ENCODE assay signal across 8 mouse cellular contexts in the genomic region with DNA sequence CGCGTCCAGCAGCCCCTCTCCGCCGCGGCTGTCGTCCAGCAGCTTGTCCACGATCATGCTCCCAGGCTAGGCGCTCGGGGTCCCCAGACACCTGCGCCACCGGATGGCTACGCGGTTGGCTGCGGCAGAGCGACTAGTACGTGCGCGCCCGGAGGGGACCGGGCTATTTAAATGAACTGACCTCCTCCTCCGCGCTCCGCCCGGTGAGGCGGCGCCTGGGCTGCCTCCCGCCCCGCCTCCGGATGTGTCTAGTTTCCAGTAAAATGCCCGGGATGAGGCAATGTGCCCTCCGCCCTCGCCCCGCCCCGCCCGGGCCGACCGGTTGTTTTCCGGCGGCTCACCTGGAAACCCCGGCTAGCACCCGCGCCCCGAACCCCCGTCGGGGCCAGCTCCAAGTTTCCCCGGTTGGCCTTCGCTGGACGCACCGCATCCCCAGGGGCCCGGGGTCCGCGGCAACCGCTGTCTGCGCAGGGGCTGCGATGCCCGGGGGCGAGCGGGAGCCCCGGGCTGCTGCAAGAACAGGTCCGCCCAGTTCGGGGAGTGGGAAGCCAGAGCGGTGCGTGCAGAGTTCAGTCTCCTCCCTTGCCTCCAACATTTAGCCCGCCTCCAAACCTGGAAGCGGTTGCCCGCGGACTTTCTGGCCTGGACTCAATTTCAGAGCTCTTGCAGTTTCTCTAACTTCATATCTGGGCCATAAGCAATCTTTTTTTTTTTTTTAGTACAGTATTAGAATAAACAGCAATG. TPM values are rescaled to one million over a fixed set of nuclear protein-coding genes. Genes with fewer than 3 reads are reported as not detected.
DNase-seq lines count a peak whose midpoint lies in the region; ATAC-seq and TF ChIP-seq lines count a peak whose summit lies in the region.

No protein-coding gene starts in this region.

- ATAC-seq in forebrain, postnatal 0 days, result peak; percentile 93
- ATAC-seq in lung, embryonic 16.5 days (ENCODE audit: low read depth), result peak; percentile 95

- under 1% methylated on average over 67 of the region's 67 CpGs for WGBS in cerebellum, adult 2 months
- 2% methylated on average over 67 of the region's 67 CpGs for WGBS in forebrain, postnatal 0 days
- 0% methylated on average over 52 of the region's 67 CpGs for WGBS in lung, embryonic 16.5 days

- H3K4me2 ChIP-seq in forebrain, postnatal 0 days (ENCODE audit: low read depth), result peak overlapping the region; percentile 98
- peak overlapping the region; percentile 67 for H3K4me2 ChIP-seq in lung, embryonic 16.5 days (ENCODE audit: low read depth, low read length)

- H3K27me3 ChIP-seq in cerebellum, adult 2 months (ENCODE audit: control insufficient read depth, insufficient read depth, low read length), result no peaks in the 10 kb centered on the region
- no peaks in the 10 kb centered on the region for H3K27me3 ChIP-seq in forebrain, postnatal 0 days (ENCODE audit: insufficient read depth, low read length)
- no peaks in the 10 kb centered on the region for H3K27me3 ChIP-seq in lung, embryonic 16.5 days (ENCODE audit: control insufficient read depth, insufficient read depth, low read depth, low read length)

- peak; percentile 85 for TF ChIP-seq POLR2A in cerebellum, adult 2 months (IDR thresholded peaks at IDR 0.05; ENCODE audit: borderline replicate concordance, insufficient read depth, low read length)

- peaks cover 3% of the 10 kb centered on the region; the same call in 1 of the 2 replicates for H3K4me1 ChIP-seq in cerebellum, adult 2 months (ENCODE audit: control insufficient read depth, insufficient read depth, low read length)
- H3K4me1 ChIP-seq in forebrain, postnatal 0 days (ENCODE audit: insufficient read depth), result 0 out of 2 replicates have a peak, but pooled peaks cover 6% of the 10 kb centered on the region
- peaks cover 40% of the 10 kb centered on the region for H3K4me1 ChIP-seq in lung, embryonic 16.5 days (replicated peaks; ENCODE audit: control insufficient read depth, insufficient read depth, low read length)

- DNase-seq in MEL-GATA-1-ER (ENCODE audit: extremely low read depth, low read depth), result peak; percentile 75
- DNase-seq in cerebellum, adult 2 months, result peak; percentile 95
- peak; percentile 71 for DNase-seq in forebrain, postnatal 0 days
- DNase-seq in heart, postnatal 4 days, result peak; percentile 93
- peak; percentile 60 for DNase-seq in layer of hippocampus, adult 9-10 months (ENCODE audit: low spot score)
- peak; percentile 93 for DNase-seq in ovary, adult 18-20 months (ENCODE audit: low spot score)
- peak; percentile 79 for DNase-seq in thymus, postnatal 0 days (ENCODE audit: low spot score)

- H3K9ac ChIP-seq in forebrain, postnatal 0 days, result peak overlapping the region; percentile 65
- H3K9ac ChIP-seq in lung, embryonic 16.5 days (ENCODE audit: low read length), result peak overlapping the region; percentile 85

- peak overlapping the region; percentile 85 for H3K27ac ChIP-seq in cerebellum, adult 2 months (ENCODE audit: insufficient read depth, low read length)
- peak overlapping the region; percentile 42; the same call in 1 of the 2 replicates for H3K27ac ChIP-seq in forebrain, postnatal 0 days (ENCODE audit: low read depth, low read length)
- peak overlapping the region; percentile 98 for H3K27ac ChIP-seq in lung, embryonic 16.5 days (ENCODE audit: low read length)

- TF ChIP-seq CTCF in cerebellum, adult 2 months (IDR thresholded peaks at IDR 0.05; ENCODE audit: borderline replicate concordance, insufficient read depth, low read depth, low read length), result no peak
- TF ChIP-seq CTCF in forebrain, postnatal 0 days (IDR thresholded peaks at IDR 0.05; ENCODE audit: low read depth), result no peak

- H3K9me3 ChIP-seq in forebrain, postnatal 0 days (ENCODE audit: low read length), result no peaks in the 10 kb centered on the region
- no peaks in the 10 kb centered on the region for H3K9me3 ChIP-seq in lung, embryonic 16.5 days (ENCODE audit: control insufficient read depth, low read length)

- peak overlapping the region; percentile 73 for H3K4me3 ChIP-seq in cerebellum, adult 2 months (replicated peaks; ENCODE audit: insufficient read depth, low read depth, low read length)
- H3K4me3 ChIP-seq in forebrain, postnatal 0 days (ENCODE audit: low read depth, low read length), result peak overlapping the region; percentile 75
- peak overlapping the region; percentile 81 for H3K4me3 ChIP-seq in lung, embryonic 16.5 days (ENCODE audit: low read length)

- H3K36me3 ChIP-seq in forebrain, postnatal 0 days (ENCODE audit: insufficient read depth), result peaks cover 6% of the 10 kb centered on the region; the same call in 1 of the 2 replicates
- peaks cover 11% of the 10 kb centered on the region for H3K36me3 ChIP-seq in lung, embryonic 16.5 days (ENCODE audit: control insufficient read depth, insufficient read depth, low read length)

RNA-seq across cellular contexts. Expression of a gene that starts 16.5 kb away (rescaled TPM):
- 5.1 and 5.8 TPM in 2 replicates for polyA plus RNA-seq in cerebellum, adult 2 months (2012; rRNA removed)
- 1.9 and 2.4 TPM in 2 replicates for total RNA-seq in forebrain, postnatal 0 days (2014; rRNA removed)
- 1.1 and 1.5 TPM in 2 replicates for polyA plus RNA-seq in forebrain, postnatal 0 days (2015; fragmentation: Nextera tagmentation; extraction: Ambion mirVana)
- total RNA-seq in heart, postnatal 4 days (2021), result 1 to 10 TPM; 3.8 to 3.9 TPM
- 10.4 and 11.0 TPM in 2 replicates for polyA plus RNA-seq in lung, embryonic 16.5 days (2015; fragmentation: Nextera tagmentation; extraction: Ambion mirVana)
- polyA plus RNA-seq in thymus, postnatal 0 days (2015; fragmentation: Nextera tagmentation; extraction: Ambion mirVana), result 6.0 and 6.3 TPM in 2 replicates

Comparison
In these comparisons a context has a peak if more than half of its experiments do, and no peak if none do; other contexts are left out.
1. Peak in every context shown above with its lines: DNase-seq, ATAC-seq, H3K4me3 ChIP-seq and H3K27ac ChIP-seq.
2. H3K27ac ChIP-seq: peak in every context shown above with its lines; median percentile 98 in lung, embryonic 16.5 days; 85 in cerebellum, adult 2 months; 42 in forebrain, postnatal 0 days.